Mouse (Mus musculus) brain, embryonic 18.5 days (tissue): ENCODE measurements at regions not wholly inside any gene's neighbourhood (a gene's known extent, or its start where the extent isn't known, plus 50 kb on each side); places are given as distances from the start of the nearest gene placed in this dataset.

Experiments used
- DNase-seq: peaks from one replicate; pipeline ENCODE4 v3.0.0-alpha.2; 2012; ENCODE audit warnings: low read depth, low spot score

- no peak for DNase-seq
Observed at GRCm38 (mm10) chr13:80418480-80419183, 464.6 kb upstream of the Arrdc3 start.

GRCm38 (mm10) chr13:80420341-80420740 lies 462.8 kb upstream of the Arrdc3 start:
- DNase-seq: no peak
